Mouse (Mus musculus): Measurements from ENCODE around the gene Wwtr1.
A peak's percentile ranks its signal among the peaks of the same experiment; 100 is the strongest.

The Wwtr1 gene

DNA sequence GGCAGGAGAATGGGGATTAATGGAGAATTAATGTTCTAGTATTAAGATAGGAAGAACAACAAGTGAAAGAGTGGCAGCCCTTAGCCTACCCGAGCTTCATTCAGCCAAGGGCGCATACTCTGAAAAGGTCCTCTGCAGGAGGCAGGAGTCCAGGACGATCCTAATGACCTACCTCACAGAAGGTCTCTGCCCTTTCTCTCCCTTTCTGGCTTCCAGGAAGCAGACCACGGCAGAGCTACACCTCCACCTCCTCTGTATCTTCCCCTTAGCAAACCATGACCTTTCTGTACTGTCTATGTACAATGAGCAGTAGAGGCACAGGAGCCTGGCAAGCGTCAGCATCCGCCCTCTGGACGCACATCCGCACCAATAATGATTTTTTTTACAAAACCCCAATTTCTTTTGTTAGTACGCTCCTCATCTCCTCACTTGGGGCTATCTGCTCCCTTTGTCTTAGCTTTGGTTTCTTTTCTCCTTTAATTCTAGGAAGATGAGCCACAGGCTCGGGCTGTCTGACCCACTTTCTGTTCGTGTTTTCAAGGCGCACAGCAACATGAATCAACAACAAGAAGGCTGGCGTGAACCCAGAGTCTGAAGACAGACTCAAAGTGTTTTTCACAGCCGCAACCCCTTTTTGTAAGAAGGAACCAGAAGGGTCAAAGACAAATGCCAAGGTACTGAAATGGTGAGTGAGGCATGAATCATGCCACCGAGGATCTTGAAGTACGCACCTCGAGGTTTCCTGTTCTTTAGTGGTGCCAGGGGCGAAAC, 63.7 kb downstream of the Wwtr1 start:
- DNase-seq = no peak

DNA sequence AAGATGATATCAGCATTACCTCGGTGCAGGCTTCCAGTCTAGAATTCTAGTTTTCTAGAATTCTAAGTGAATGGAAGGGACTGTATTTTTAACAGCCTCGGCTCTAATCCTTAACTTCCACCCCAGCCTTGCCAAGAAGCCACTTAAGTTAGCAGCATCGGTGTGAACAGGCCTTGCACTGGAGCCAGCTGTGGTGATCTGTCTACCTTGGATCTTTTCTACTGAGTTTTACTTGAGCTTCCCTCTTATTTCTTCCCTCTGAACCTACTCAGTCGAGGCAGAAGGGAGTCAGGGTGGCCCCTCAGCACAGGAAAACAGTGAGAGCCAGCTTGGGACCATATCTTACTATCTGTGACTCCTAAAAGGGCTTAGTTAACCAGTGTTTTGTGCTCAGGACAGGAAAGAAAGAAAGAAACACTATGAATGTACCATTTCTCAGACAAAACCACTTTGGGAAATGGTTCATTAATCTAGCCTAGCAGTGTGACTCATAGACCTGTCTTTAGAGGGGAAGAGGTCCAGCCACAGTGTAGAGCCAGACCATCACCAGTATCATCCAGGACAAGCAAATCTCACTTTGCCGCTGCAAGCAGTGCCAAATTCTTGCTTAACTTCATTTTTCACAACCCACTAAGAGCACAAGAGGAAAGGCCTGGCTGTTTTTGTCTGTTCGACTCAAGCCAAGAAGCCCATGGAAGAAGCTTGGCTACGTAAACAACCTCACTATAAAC, 65.6 kb downstream of the Wwtr1 start:
- DNase-seq = peak; percentile 21 to 31

DNA sequence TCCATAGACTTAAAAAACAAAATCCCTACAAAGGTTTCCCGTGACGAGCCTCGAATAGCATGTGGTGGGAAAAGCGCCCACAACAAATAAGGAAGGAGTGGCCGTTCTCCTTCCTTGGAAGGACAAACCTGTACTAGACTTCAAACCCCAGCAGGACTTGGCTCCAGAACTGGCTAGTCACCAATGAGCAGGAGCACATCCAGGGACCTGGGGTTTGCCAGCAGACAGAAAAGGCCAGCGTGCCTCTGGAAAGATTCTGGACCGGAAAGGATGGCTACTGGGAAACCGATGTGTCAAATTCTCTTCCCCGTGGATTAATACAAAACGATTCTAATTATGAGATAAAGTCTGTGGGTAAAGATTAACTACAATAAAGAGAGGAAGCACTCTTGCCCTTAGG, 69.7 kb downstream of the Wwtr1 start:
- no peak for DNase-seq

DNA sequence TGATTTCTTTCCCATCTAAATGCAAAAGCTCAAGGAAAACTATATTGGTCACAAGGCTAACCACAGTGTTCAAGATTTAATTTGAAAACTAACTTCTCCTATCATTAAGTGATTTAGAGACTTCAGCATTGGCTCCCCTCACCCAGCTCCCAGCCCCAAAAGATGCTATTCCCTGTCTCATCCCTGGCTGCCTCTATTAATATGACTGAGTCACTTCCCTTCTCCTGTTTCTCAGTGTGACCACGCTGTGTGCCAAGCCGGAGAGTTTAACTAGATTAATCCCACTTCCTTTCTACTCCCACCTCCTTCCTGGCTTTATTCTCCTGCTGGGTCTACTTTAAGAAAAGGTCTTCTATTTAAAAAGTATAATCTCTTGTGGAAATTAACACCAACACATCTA, 71.0 kb downstream of the Wwtr1 start:
- peak in 1 of 2 experiments; percentile 16 for DNase-seq

DNA sequence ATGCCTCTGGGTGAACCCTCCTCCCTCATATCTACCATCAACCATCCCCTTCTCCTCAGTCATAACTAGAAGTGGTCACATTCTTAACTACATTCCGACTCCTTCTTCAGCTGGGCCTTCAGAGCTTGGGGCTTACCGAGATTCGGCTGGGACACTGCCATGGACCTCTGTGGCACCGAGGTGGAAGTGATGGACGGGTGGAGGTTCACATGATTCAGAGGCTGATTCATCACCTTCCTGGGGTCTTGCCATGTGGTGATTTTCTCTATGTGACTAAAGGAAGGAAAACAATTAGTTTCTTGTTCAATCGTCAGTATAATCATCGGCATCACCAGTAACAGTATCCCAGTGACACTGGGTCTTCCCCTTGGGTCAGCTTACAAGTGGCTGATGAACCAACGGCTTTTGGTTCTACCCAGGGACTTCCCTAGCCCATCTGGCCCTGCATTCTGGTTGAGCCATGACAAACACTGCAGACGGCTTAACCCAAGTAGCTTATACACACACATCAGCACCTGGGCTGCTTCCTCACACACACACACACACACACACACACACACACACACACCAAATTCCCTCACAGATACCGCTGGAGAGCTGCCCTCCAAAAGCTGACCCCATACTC, 74.0 kb downstream of the Wwtr1 start:
- DNase-seq = no peak

DNA sequence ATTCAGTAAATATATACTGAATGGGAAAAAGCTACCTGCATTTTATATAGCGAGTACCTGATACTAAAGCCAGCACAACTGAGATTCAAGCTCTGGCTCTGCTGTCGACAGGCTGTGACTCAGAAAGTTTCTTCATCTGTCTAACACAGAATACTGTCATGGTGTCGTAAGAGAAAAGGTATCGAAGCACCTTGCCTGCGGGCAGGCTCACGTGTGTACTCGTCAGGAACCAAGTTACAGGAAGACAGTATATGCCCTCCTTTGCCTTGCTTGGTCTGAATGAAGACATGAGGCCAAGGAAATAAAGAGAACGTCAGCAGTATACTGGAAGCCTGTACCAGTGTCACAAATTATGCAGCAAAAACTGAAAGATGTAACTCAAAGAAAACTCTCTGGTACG, 74.9 kb downstream of the Wwtr1 start:
- DNase-seq = no peak

DNA sequence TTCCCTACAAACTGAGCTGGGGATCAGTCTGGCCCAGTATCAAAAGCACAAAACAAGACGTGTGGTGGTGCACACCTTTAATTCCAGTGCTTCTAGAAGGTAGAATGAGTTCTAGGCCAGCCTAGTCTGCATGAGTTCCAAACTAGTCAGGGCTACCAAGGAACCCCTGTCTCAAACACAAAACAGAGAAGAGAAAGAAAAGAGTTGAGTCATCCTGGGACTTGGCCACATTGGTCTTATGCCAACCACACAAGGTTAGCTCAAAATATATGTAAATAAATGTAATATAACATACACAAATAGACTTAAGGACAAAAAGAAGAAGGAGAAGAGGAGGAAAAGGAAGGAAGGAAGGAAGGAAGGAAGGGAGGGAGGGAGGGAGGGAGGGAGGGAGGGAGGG, 77.9 kb downstream of the Wwtr1 start:
- no peak for DNase-seq

DNA sequence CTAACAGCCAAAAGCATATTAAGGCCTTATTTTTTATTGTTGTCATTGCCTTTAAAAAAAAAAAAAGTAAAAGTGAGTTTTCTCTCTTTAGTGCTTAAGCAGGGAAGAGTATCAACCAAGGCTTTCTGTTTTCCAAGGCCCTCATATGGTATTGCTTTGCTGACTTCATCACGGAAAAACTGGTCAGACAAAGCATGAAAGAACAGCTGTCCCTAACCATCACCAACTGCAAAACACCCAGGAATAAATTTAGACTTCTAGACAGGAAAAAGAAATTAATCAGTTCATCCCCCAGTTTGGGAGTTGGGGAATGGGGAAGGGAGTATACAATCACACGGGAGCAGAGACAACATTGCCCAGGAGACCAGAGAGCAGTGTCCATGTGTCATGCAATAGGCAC, 79.3 kb downstream of the Wwtr1 start:
- DNase-seq = no peak

DNA sequence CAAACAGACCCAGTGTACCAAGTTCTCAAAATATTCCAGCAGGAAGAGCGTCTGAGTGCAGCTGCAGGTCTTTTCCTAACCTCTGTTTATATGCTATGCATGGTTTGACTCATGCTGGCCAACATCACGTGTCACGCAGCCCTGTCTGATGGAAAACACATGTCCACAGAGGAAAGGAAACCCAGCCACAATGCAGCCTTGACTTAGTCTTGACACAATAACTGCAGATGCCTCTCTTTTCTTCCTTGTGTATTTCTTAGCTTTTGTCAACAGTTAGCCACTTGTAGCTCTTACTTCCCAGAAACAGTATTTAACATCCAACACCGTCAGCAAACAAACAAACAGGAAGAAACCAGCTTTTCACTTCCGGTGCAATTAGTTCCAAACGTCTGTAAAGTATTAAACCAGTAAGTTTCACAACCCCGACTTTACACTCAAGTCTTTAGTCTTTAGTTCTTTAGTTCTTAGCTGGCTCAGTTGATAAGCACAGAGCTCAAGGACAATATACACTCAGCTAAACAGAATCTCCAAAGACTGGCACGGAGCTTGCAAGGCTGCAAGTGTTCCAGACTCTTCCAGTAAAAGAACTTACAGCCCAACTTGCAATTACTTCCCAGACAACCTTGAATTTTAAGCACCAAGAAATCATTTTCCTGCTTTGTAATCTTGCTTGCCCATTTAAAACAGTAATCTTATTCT, 88.1 kb downstream of the Wwtr1 start:
- peak; percentile 35 to 59 for DNase-seq

DNA sequence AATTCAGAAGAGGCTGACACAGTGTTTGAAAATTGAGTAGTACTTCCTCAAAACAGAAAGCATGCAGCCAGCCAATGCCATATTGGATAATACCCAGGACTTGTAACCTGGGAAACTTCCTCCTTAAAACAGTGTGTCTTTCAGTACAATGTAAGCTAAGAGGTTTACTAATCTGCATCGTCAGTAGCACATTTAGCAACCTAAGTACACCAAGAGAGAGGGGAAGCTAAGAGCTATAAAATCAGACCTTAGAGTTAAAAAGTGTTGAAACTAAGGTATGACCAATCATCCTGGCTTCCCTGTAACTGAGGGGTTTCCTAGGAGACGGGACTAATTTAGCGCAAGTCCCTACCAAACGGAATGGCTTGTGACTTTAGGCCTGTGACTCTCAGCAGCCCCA, 89.6 kb downstream of the Wwtr1 start:
- DNase-seq = no peak

DNA sequence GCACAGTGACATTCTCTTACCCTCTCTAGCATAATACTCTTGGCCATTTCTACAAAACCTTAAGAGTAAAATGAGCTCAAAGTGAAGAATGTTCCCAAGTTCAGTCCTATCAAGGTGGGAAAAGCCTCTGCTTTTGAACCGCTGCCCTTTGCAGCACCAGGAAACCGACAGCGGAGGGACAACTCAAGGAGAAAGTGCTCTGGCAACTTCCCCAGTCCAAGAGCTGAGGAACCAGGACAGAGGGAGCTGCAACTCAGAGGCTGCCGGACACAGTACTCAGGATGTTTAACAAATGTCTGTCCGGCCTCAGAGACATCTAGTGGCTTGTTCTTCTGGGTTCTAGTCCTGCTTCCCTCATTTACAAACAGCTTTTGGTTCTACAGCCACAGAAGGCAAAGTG, 93.7 kb downstream of the Wwtr1 start:
- DNase-seq = no peak

DNA sequence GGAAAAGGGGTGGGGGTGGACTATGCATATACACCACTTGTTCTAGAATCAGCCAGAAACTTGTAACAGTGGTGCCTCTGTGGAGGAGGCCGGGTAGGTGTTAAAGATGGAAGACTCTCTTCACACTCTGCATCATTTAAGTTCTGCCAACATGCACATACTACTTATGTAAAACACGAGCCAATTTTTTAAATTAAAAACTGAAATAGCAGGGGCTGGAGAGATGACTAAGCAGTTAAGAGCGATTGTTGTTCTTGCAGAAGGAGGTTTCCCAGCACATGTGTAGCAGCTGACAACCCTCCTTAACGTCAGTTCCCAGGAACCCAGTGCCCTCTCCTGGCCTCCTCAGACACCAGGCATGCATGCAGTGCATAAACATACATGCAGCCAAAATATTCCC, 95.1 kb downstream of the Wwtr1 start:
- DNase-seq = no peak

DNA sequence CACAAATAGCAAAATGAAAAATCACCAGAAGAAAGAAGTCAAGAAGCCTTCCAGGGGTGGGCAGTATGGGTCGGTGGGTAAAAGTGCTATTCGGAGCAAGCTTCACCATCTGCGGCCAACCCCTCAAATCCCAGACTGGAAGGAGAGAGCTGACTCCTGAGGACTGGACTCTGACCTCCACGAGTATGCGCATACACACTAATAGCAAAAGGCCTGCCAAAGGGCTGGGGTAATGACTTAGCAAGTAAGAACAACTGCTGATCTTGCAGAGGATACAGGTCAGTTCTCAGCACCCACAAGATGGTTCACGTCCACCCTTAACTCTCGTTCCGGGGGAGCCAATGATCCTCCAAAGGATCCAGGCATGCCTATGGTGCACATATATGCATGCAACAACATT, 101.3 kb downstream of the Wwtr1 start:
- DNase-seq = no peak

DNA sequence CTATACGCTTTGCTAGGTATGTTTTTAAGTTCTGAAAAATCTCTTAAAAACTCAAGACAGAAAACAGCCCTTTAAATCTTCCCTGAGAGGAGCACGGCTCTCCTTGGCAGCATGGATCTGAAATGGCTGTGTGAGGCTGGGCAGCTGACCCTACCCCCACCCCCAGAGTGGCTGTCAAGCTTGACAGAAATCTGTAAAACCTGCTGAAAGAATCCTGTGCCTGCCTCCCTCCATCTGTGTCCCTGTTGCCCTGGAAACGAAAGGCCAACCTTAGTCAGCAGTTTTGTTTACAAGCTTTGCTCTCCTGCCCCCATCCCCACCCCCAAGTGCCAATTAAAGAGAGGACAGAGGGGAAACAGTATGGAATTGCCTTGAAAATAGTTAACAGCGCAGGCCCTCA, 103.3 kb downstream of the Wwtr1 start:
- no peak for DNase-seq

DNA sequence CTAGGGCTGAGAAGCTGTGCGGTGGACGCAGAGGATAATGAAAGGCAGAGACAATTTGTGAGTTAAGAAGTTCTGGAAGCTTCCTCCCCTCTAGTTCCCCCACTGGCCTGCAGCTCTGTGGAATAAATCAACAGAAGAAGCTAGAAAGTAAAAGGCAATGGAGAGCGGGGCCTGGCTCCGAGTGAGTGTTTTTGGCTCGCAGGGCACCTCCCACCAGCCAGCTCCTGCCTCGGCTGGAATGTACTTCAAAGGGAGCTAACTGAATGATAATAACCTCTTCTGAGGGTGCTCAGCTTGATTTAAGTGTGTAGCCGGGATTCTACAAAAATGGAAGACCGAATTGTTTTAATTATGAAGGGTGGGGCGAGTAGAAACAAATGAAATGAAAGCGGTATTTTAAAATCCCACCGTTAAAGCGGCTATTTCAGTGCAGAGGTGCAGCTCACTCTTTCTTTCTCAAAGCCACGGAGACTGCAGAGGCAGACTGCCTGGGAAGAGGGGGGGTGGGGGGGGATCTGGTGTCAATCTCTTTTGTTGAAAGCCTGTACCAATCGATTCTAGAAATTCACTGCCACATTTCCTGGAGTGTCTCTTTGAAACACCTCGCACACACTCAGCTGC, 104.6 kb downstream of the Wwtr1 start:
- DNase-seq = peak; percentile 47 to 76

DNA sequence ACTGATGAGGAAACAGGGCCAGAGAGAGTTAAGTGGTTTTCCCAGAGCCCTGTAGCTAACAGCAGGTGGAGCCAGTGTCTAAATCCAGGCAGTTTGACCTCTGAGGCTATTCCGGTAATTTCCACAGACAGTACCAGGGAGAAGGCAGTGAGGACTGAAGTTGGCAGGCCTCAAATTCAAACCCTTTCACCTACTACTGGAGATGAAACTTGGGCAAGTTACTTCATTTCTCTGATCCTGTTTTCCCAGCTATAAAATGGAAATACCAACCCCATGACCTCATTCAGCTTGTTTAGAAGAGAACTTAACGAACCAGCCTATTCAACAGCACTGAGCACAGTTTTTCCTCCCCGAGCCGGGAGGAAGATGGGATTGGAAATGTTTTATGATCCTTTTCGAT, 105.4 kb downstream of the Wwtr1 start:
- DNase-seq = peak; percentile 58 to 69

DNA sequence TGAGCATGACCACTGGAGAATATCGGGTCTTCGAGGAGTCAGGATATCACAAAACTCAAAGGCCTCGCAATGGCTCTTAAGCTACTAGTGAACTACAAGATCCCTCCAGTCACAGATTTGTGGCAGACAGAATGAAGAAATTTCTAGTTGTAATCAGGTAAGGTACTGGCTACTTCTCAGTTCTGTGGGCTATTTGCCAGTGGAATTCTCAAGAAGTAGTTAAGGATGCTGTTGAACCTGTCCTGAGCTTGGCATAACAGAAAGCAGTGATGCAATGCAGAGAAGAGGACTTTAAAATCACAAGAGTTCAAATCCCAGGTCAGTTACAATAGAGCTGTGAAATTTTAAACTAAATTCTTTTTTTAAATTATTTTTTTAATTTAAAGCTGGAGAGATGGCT, 106.4 kb downstream of the Wwtr1 start:
- DNase-seq = no peak

DNA sequence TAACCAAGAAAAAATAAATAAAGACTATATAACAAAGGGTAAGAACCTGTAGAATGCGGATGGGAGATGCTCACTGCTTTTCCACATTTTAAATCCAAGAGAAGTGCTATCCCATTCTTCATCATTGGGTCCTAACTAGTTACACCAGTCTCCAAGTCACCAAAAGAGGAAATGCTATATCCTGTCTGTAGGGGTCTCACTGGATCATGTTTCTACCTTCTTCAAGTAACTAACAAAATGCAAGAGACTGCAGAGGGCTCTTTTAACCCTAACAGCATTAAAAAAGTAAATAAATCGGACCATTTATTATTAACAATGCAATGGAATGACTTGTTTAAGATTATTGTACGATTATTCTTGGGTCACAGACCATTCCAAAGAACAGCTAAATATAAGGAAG, 109.4 kb downstream of the Wwtr1 start:
- DNase-seq = no peak

DNA sequence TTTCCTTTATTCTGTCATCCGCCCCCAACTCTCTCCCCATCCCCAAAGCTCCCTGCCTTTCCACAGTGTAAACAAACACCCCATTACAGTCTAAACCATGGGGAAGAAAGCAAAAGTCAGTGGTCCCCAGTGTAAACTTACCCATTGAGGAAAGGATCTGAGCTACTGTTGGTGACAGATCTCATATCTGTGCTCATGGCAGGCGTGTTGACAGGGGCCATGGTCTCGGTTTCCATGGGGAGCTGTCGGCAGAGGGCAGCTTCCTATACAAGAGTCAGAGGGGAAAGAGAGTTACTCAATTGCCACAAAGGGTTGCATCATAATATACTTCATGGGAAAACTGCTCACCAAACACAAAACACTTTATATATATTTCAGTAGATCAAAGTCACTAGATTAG, 112.4 kb downstream of the Wwtr1 start:
- DNase-seq = peak; percentile 29 to 76

DNA sequence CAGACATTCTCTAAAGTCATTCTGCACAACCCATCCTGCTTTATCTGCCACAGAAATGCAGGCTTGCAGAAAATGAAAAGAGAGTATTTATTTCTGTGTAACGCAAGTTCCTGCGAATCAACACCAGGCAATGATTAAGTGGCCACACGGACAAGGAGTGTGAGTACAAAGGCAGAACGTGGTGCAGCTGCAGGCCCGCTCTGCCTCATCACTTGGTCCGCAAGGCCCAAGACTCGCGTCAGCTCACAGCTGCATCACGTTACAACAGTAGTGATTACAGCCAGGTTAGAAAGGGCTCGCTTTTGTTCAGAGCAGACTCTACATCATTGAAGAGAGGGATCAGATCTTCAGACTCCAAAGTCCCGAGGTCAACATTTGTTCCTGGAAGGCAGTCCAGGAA, 117.1 kb downstream of the Wwtr1 start:
- peak in 1 of 2 experiments; percentile 38 for DNase-seq

DNA sequence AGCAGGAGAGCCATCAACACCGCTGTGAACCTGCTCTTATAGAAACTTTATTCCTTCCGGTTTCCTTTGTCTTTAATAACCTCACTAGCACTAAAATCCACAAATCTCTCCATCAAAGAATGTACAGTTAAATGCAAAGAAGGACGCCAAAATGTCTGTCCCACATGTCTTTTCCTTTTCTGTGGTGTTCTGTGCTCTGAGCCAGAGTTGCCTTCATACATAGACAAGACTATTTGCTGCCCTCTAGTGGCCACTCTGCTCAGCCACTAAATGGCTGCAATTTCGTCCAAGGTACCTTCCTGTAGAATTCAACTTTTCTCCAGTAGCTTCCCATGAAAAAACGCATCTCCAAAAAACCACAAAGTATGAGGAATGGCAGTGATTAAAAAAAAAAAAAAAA, 127.3 kb downstream of the Wwtr1 start:
- DNase-seq = peak; percentile 57 to 73

DNA sequence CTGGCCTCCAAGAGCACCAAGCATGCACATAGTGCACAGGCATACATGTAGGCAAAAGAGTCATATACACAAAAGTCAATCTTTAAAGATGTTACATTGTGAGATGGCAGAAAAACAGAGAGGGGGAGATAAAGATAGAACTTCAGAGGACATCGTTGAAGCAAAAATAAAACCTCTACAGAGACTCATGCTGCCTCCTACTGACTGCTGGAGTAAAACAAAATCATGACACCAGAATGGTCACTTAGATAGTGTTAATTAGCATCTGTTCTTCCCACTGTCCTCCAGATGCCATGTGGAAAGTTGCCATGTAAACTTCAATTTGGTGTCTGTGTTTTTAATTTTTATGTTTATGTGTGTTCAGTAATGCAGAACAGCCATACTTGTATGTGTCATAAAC, 127.8 kb downstream of the Wwtr1 start:
- DNase-seq = no peak

DNA sequence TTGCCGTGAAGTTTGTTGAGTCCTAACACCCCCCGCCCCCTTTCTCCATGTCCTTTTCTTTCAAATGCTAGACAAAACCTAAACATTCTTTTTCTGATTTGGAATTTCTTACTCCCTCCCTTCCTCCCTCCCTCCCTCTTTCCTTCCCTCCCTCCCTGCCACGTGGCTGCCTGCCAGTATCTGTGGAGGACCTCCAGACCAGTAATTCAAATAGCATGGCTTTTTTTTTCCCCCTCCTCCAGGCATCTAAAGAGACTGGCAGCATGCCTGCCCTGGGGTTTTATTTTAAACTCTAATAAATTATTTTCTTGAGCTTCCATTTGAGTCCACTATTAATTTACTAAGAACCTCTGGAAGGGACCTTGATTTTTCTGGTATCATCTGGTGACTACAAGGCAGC, 130.0 kb downstream of the Wwtr1 start:
- DNase-seq = peak; percentile 66 to 84
